Mouse (Mus musculus): ENCODE results near the gene Selp. TPM values are rescaled to one million over a fixed set of nuclear protein-coding genes. Genes with fewer than 3 reads are reported as not detected.

Selp gene
- total and polyA plus RNA-seq, 3 experiments, result 1.7 to 3.6 (median 1.8) TPM

- H3K4me3 ChIP-seq, result no peak overlapping the region
- no peak overlapping the region for H3K9ac ChIP-seq (ENCODE audit: low read depth, low read length)
- H3K27ac ChIP-seq, result no peak overlapping the region
- H3K36me3 ChIP-seq (ENCODE audit: control insufficient read depth, insufficient read depth, low read length), result no peaks in the 10 kb centered on the region
- no peaks in the 10 kb centered on the region; the same call in 1 of the 2 replicates for H3K4me1 ChIP-seq (ENCODE audit: control insufficient read depth, insufficient read depth, low read length)
- WGBS, result 40% methylated on average over 3 of the region's 3 CpGs
- intact Hi-C loops (cut with DNase I), result no loop called here
- DNase-seq, result no peak
- no peak for TF ChIP-seq CTCF (IDR thresholded peaks at IDR 0.05)
- TF ChIP-seq POLR2A (IDR thresholded peaks at IDR 0.05; ENCODE audit: insufficient read depth, low read depth, low read length), result no peak
- no peak for TF ChIP-seq EP300 (IDR thresholded peaks at IDR 0.05; ENCODE audit: insufficient read depth, low read depth, low read length)
- H3K79me2 ChIP-seq (replicated peaks; ENCODE audit: control insufficient read depth, insufficient read depth, low read length), result no peaks in the 10 kb centered on the region
- H3K27me3 ChIP-seq (ENCODE audit: control insufficient read depth, insufficient read depth, low read length), result no peaks in the 10 kb centered on the region
Measured at GRCm38 (mm10) chr1:164119892-164120776, 5.1 kb downstream of the Selp start.

GRCm38 (mm10) chr1:164120777-164121158, 5.7 kb downstream of the Selp start:
- DNase-seq, result no peak
- Histone ChIP-seq H3K27me3 (ENCODE audit: control insufficient read depth, insufficient read depth, low read length) (no peaks in the 10 kb centered on the region), H3K9ac (ENCODE audit: low read depth, low read length) (no peak overlapping the region), H3K36me3 (ENCODE audit: control insufficient read depth, insufficient read depth, low read length) (no peaks in the 10 kb centered on the region), H3K4me3 (no peak overlapping the region), H3K79me2 (replicated peaks; ENCODE audit: control insufficient read depth, insufficient read depth, low read length) (no peaks in the 10 kb centered on the region), H3K4me1 (ENCODE audit: control insufficient read depth, insufficient read depth, low read length) (no peaks in the 10 kb centered on the region; the same call in 1 of the 2 replicates), H3K27ac (no peak overlapping the region)
- intact Hi-C loops (cut with DNase I), result no loop called here
- TF ChIP-seq CTCF (IDR thresholded peaks at IDR 0.05) (no peak), POLR2A (IDR thresholded peaks at IDR 0.05; ENCODE audit: insufficient read depth, low read depth, low read length) (no peak)
- 58% methylated on average over 3 of the region's 3 CpGs for WGBS

GRCm38 (mm10) chr1:164123836-164124235, 8.8 kb downstream of the Selp start:
- DNase-seq, result no peak
- Histone ChIP-seq H3K9ac (ENCODE audit: low read depth, low read length) (no peak overlapping the region), H3K4me3 (no peak overlapping the region), H3K27me3 (ENCODE audit: control insufficient read depth, insufficient read depth, low read length) (no peaks in the 10 kb centered on the region), H3K36me3 (ENCODE audit: control insufficient read depth, insufficient read depth, low read length) (no peaks in the 10 kb centered on the region), H3K4me1 (ENCODE audit: control insufficient read depth, insufficient read depth, low read length) (no peaks in the 10 kb centered on the region; the same call in 1 of the 2 replicates), H3K79me2 (replicated peaks; ENCODE audit: control insufficient read depth, insufficient read depth, low read length) (no peaks in the 10 kb centered on the region), H3K27ac (no peak overlapping the region)
- intact Hi-C loops (cut with DNase I), result no loop called here
- no peak for TF ChIP-seq CTCF (IDR thresholded peaks at IDR 0.05)
- no peak for TF ChIP-seq POLR2A (IDR thresholded peaks at IDR 0.05; ENCODE audit: insufficient read depth, low read depth, low read length)
- no peak for TF ChIP-seq EP300 (IDR thresholded peaks at IDR 0.05; ENCODE audit: insufficient read depth, low read depth, low read length)
- WGBS, result 59% methylated on average over 3 of the region's 3 CpGs

GRCm38 (mm10) chr1:164130013-164130412, 14.9 kb downstream of the Selp start:
- no peak overlapping the region for H3K27ac ChIP-seq
- 72% methylated on average over 3 of the region's 3 CpGs for WGBS
- H3K4me1 ChIP-seq (ENCODE audit: control insufficient read depth, insufficient read depth, low read length), result no peaks in the 10 kb centered on the region
- H3K79me2 ChIP-seq (replicated peaks; ENCODE audit: control insufficient read depth, insufficient read depth, low read length), result no peaks in the 10 kb centered on the region
- no peaks in the 10 kb centered on the region for H3K36me3 ChIP-seq (ENCODE audit: control insufficient read depth, insufficient read depth, low read length)
- DNase-seq, result no peak
- intact Hi-C loops (cut with DNase I), result loop anchor here (10.0 kb wide), 1 partner anchor 295 kb away; no protein-coding TSS in a partner anchor
- TF ChIP-seq CTCF (IDR thresholded peaks at IDR 0.05) (no peak), EP300 (IDR thresholded peaks at IDR 0.05; ENCODE audit: insufficient read depth, low read depth, low read length) (no peak), POLR2A (IDR thresholded peaks at IDR 0.05; ENCODE audit: insufficient read depth, low read depth, low read length) (no peak)
- no peak overlapping the region for H3K4me3 ChIP-seq
- no peak overlapping the region for H3K9ac ChIP-seq (ENCODE audit: low read depth, low read length)
- H3K27me3 ChIP-seq (ENCODE audit: control insufficient read depth, insufficient read depth, low read length), result no peaks in the 10 kb centered on the region

- no peak for TF ChIP-seq CTCF (IDR thresholded peaks at IDR 0.05)
- no peak for TF ChIP-seq POLR2A (IDR thresholded peaks at IDR 0.05; ENCODE audit: insufficient read depth, low read depth, low read length)
- no peak for TF ChIP-seq EP300 (IDR thresholded peaks at IDR 0.05; ENCODE audit: insufficient read depth, low read depth, low read length)
- no peak for DNase-seq
- Histone ChIP-seq H3K27me3 (ENCODE audit: control insufficient read depth, insufficient read depth, low read length) (no peaks in the 10 kb centered on the region), H3K36me3 (ENCODE audit: control insufficient read depth, insufficient read depth, low read length) (no peaks in the 10 kb centered on the region), H3K9ac (ENCODE audit: low read depth, low read length) (no peak overlapping the region), H3K4me3 (no peak overlapping the region), H3K79me2 (replicated peaks; ENCODE audit: control insufficient read depth, insufficient read depth, low read length) (no peaks in the 10 kb centered on the region), H3K27ac (no peak overlapping the region), H3K4me1 (ENCODE audit: control insufficient read depth, insufficient read depth, low read length) (no peaks in the 10 kb centered on the region; the same call in 1 of the 2 replicates)
- 57% methylated on average over 1 of the region's 1 CpGs for WGBS
- intact Hi-C loops (cut with DNase I), result loop anchor here (10.0 kb wide), 1 partner anchor 298 kb away; no protein-coding TSS in a partner anchor
Measured at GRCm38 (mm10) chr1:164132609-164133008, 17.5 kb downstream of the Selp start.

GRCm38 (mm10) chr1:164134101-164134500, 19.0 kb downstream of the Selp start:
- Histone ChIP-seq H3K27ac (no peak overlapping the region), H3K9ac (ENCODE audit: low read depth, low read length) (no peak overlapping the region), H3K4me3 (no peak overlapping the region), H3K36me3 (ENCODE audit: control insufficient read depth, insufficient read depth, low read length) (no peaks in the 10 kb centered on the region), H3K27me3 (ENCODE audit: control insufficient read depth, insufficient read depth, low read length) (no peaks in the 10 kb centered on the region), H3K4me1 (ENCODE audit: control insufficient read depth, insufficient read depth, low read length) (no peaks in the 10 kb centered on the region; the same call in 1 of the 2 replicates), H3K79me2 (replicated peaks; ENCODE audit: control insufficient read depth, insufficient read depth, low read length) (no peaks in the 10 kb centered on the region)
- WGBS, result 64% methylated on average over 6 of the region's 6 CpGs
- TF ChIP-seq POLR2A (IDR thresholded peaks at IDR 0.05; ENCODE audit: insufficient read depth, low read depth, low read length), result no peak
- TF ChIP-seq CTCF (IDR thresholded peaks at IDR 0.05), result no peak
- no peak for TF ChIP-seq EP300 (IDR thresholded peaks at IDR 0.05; ENCODE audit: insufficient read depth, low read depth, low read length)
- intact Hi-C loops (cut with DNase I), result loop anchor here (10.0 kb wide), 1 partner anchor 299 kb away; no protein-coding TSS in a partner anchor
- DNase-seq, result no peak

Measured in heart, adult 2 months (tissue).